Mouse (Mus musculus) midbrain, embryonic 11.5 days (tissue): ENCODE measurements around the gene Ccdc3. TPM values are rescaled to one million over a fixed set of nuclear protein-coding genes. Genes with fewer than 3 reads are reported as not detected.

Experiments used
- ATAC-seq: fragments of 200-750 bp; cut with Nextera tagmentation; 2 replicates; pipeline ENCODE4 v1.8.0; 2017; ENCODE audit warnings: moderate TSS enrichment, moderate library complexity; ENCODE audit not compliant: low FRiP score
- DNase-seq: peaks from one replicate; pipeline ENCODE4 v3.0.0; 2015; ENCODE audit warnings: low spot score; ENCODE audit errors: missing footprints
- H3K27ac ChIP-seq: fragments of 300-500 bp; sonication (generic); 2 replicates; pipeline ENCODE4 v1.5.1; 2014; ENCODE audit warnings: low read depth, low read length
- H3K27me3 ChIP-seq: fragments of 300-500 bp; sonication (generic); 2 replicates; pipeline ENCODE4 v1.6.1; 2014; ENCODE audit warnings: mild to moderate bottlenecking, low read length, moderate library complexity, mixed read lengths; ENCODE audit not compliant: control insufficient read depth, insufficient read depth
- H3K36me3 ChIP-seq: fragments of 300-500 bp; sonication (generic); 2 replicates; pipeline ENCODE4 v1.6.1; 2014; ENCODE audit warnings: mild to moderate bottlenecking, low read length, moderate library complexity, mixed read lengths; ENCODE audit not compliant: control insufficient read depth, insufficient read depth
- H3K4me1 ChIP-seq: fragments of 300-500 bp; sonication (generic); 2 replicates; pipeline ENCODE4 v1.6.1; 2014; ENCODE audit warnings: low read length; ENCODE audit not compliant: control insufficient read depth, insufficient read depth
- H3K4me2 ChIP-seq: fragments of 300-500 bp; sonication (generic); 2 replicates; pipeline ENCODE4 v1.6.1; 2014; ENCODE audit warnings: mild to moderate bottlenecking, moderate library complexity
- H3K4me3 ChIP-seq: fragments of 300-500 bp; sonication (generic); 2 replicates; pipeline ENCODE4 v1.5.1; 2014; ENCODE audit warnings: low read depth, low read length
- H3K9ac ChIP-seq: fragments of 300-500 bp; sonication (generic); 2 replicates; pipeline ENCODE4 v1.6.1; 2014; ENCODE audit warnings: low read length
- H3K9me3 ChIP-seq: fragments of 300-500 bp; sonication (generic); 2 replicates; pipeline ENCODE4 v1.6.1; 2016; ENCODE audit warnings: low read length; ENCODE audit not compliant: control insufficient read depth
- WGBS: fragments of 180-500 bp; shearing (Covaris S2); extraction: QIAGEN DNeasy Blood & Tissue Kit; methylation state at CpG from one replicate; pipeline ENCODE4 v1.1.7; 2014; 5-methylcytosine and 5-hydroxymethylcytosine counted together
- polyA plus RNA-seq: library from polyadenylated mRNA; unstranded; fragments of >200 nt; fragmentation: Nextera tagmentation; extraction: Ambion mirVana; gene quantifications from 2 replicates; pipeline ENCODE4 v1.2.1, GENCODE M21; 2014

Gene Ccdc3
- polyA plus RNA-seq, 1 experiment from 2014 or later, result 4.3 TPM

GRCm38 (mm10) chr2:5114386-5114785 lies 23.2 kb upstream of the Ccdc3 start:
- DNase-seq (peak; percentile 51), ATAC-seq (no peak)
- Histone ChIP-seq H3K9me3 (no peaks in the 10 kb centered on the region), H3K4me3 (no peak overlapping the region), H3K27me3 (no peaks in the 10 kb centered on the region), H3K27ac (no peak overlapping the region), H3K4me2 (no peak overlapping the region), H3K4me1 (peaks cover 13% of the 10 kb centered on the region), H3K9ac (no peak overlapping the region), H3K36me3 (no peaks in the 10 kb centered on the region)
- 95% methylated on average over 8 of the region's 8 CpGs for WGBS

- WGBS, result 26% methylated on average over 5 of the region's 5 CpGs
These were observed 20.6 kb upstream of the Ccdc3 start for GRCm38 (mm10) chr2:5116856-5117532.

DNA sequence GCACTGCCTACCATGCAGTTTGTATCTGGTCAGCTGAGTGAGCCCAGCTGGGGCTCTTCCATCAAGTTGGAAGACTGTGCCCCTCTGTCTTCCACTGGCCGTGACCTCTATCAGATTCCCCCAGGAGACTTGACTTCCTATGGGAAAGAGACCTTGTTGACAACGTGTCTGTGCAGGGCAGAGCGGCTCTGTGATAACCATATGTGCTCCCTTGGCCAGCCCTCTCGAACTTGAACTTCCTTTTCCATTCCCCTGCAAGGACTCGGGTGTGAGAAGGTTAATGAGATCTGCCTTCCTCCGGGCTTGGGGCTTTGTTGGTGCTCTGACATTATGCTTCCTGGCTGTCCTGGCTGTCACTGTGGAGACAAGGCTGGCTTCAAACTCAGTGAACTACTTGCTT lies 12.1 kb upstream of the Ccdc3 start:
- no peaks in the 10 kb centered on the region for H3K36me3 ChIP-seq
- no peak overlapping the region for H3K27ac ChIP-seq
- WGBS, result 24% methylated on average over 6 of the region's 6 CpGs
- H3K4me1 ChIP-seq, result peaks cover 3% of the 10 kb centered on the region; the same call in 1 of the 2 replicates
- H3K4me3 ChIP-seq, result no peak overlapping the region
- no peak for ATAC-seq
- no peaks in the 10 kb centered on the region for H3K27me3 ChIP-seq
- no peak for DNase-seq
- no peaks in the 10 kb centered on the region for H3K9me3 ChIP-seq
- no peak overlapping the region for H3K9ac ChIP-seq
- no peak overlapping the region for H3K4me2 ChIP-seq

More at GRCm38 (mm10) chr2:5116856-5117532, 20.6 kb upstream of the Ccdc3 start:
- no peaks in the 10 kb centered on the region for H3K27me3 ChIP-seq
- no peak overlapping the region for H3K27ac ChIP-seq
- peak overlapping the region; percentile 21; the same call in 1 of the 2 replicates for H3K9ac ChIP-seq
- H3K4me2 ChIP-seq, result no peak overlapping the region
- H3K4me3 ChIP-seq, result no peak overlapping the region
- peak; percentile 73; the same call in 1 of the 2 replicates for ATAC-seq
- peak; percentile 88 for DNase-seq
- no peaks in the 10 kb centered on the region for H3K9me3 ChIP-seq
- H3K4me1 ChIP-seq, result peaks cover 13% of the 10 kb centered on the region
- no peaks in the 10 kb centered on the region for H3K36me3 ChIP-seq

DNA sequence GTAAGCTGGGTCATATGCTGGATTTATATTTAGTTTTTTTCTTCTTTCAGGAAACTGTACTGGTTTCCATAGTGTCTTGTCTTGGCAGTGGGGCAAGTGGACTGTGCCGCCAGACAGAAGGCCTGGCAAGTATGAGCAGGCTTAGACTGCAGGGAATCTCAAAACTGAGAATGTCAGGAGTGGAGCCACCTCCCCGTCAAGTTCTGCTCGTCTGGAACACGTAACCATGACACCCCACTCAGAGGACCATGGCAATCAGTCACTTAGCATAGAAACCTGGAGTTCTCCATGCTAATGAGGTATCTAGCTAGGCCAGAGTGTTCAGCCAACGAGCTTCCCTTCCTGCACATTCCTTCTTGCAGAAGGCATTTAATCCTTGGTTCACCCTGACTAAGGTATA lies 10.2 kb upstream of the Ccdc3 start:
- Histone ChIP-seq H3K9ac (no peak overlapping the region), H3K36me3 (no peaks in the 10 kb centered on the region), H3K27ac (no peak overlapping the region), H3K27me3 (no peaks in the 10 kb centered on the region), H3K4me3 (no peak overlapping the region), H3K9me3 (no peaks in the 10 kb centered on the region), H3K4me1 (peaks cover 3% of the 10 kb centered on the region; the same call in 1 of the 2 replicates), H3K4me2 (no peak overlapping the region)
- ATAC-seq (no peak), DNase-seq (no peak)
- WGBS, result 79% methylated on average over 5 of the region's 5 CpGs

- DNase-seq, result no peak
- Histone ChIP-seq H3K27me3 (no peaks in the 10 kb centered on the region), H3K36me3 (no peaks in the 10 kb centered on the region), H3K9me3 (no peaks in the 10 kb centered on the region), H3K27ac (no peak overlapping the region), H3K4me1 (peaks cover 3% of the 10 kb centered on the region; the same call in 1 of the 2 replicates), H3K9ac (no peak overlapping the region), H3K4me2 (no peak overlapping the region), H3K4me3 (no peak overlapping the region)
- no peak for ATAC-seq
- 63% methylated on average over 3 of the region's 3 CpGs for WGBS
These were observed 8.5 kb upstream of the Ccdc3 start for GRCm38 (mm10) chr2:5129099-5129498.

GRCm38 (mm10) chr2:5132046-5132445 lies 5.5 kb upstream of the Ccdc3 start:
- H3K27ac ChIP-seq, result no peak overlapping the region
- no peak overlapping the region for H3K4me3 ChIP-seq
- DNase-seq (no peak), ATAC-seq (no peak)
- no peak overlapping the region for H3K4me2 ChIP-seq
- H3K36me3 ChIP-seq, result no peaks in the 10 kb centered on the region
- H3K9ac ChIP-seq, result no peak overlapping the region
- H3K4me1 ChIP-seq, result no peaks in the 10 kb centered on the region
- WGBS, result 92% methylated on average over 4 of the region's 4 CpGs
- H3K27me3 ChIP-seq, result peaks cover 8% of the 10 kb centered on the region
- H3K9me3 ChIP-seq, result no peaks in the 10 kb centered on the region

GRCm38 (mm10) chr2:5134959-5135743 lies 2.4 kb upstream of the Ccdc3 start:
- 87% methylated on average over 5 of the region's 5 CpGs for WGBS
- no peak overlapping the region for H3K4me2 ChIP-seq
- ATAC-seq (no peak), DNase-seq (no peak)
- H3K9me3 ChIP-seq, result no peaks in the 10 kb centered on the region
- no peaks in the 10 kb centered on the region for H3K36me3 ChIP-seq
- H3K9ac ChIP-seq, result no peak overlapping the region
- peaks cover 29% of the 10 kb centered on the region for H3K27me3 ChIP-seq
- H3K27ac ChIP-seq, result no peak overlapping the region
- peaks cover 5% of the 10 kb centered on the region for H3K4me1 ChIP-seq
- no peak overlapping the region for H3K4me3 ChIP-seq

GRCm38 (mm10) chr2:5139961-5140360 lies 2.4 kb downstream of the Ccdc3 start:
- Histone ChIP-seq H3K4me1 (peaks cover 5% of the 10 kb centered on the region), H3K9me3 (no peaks in the 10 kb centered on the region), H3K9ac (no peak overlapping the region), H3K36me3 (no peaks in the 10 kb centered on the region), H3K27me3 (peaks cover 29% of the 10 kb centered on the region), H3K27ac (no peak overlapping the region), H3K4me2 (no peak overlapping the region), H3K4me3 (no peak overlapping the region)
- DNase-seq (no peak), ATAC-seq (no peak)
- 49% methylated on average over 4 of the region's 4 CpGs for WGBS

- H3K4me1 ChIP-seq, result no peaks in the 10 kb centered on the region
- ATAC-seq, result no peak
- no peak overlapping the region for H3K4me3 ChIP-seq
- DNase-seq, result no peak
- H3K4me2 ChIP-seq, result no peak overlapping the region
- WGBS, result 70% methylated on average over 6 of the region's 6 CpGs
- H3K27me3 ChIP-seq, result peaks cover 3% of the 10 kb centered on the region; the same call in 1 of the 2 replicates
- no peaks in the 10 kb centered on the region for H3K36me3 ChIP-seq
- H3K9ac ChIP-seq, result no peak overlapping the region
- no peak overlapping the region for H3K27ac ChIP-seq
- no peaks in the 10 kb centered on the region for H3K9me3 ChIP-seq
These were observed 6.9 kb downstream of the Ccdc3 start for GRCm38 (mm10) chr2:5144446-5144845.
